Mouse (Mus musculus) liver, adult (tissue): ENCODE results near the gene Scn7a.

Source experiments
- GATA4 ChIP-seq: IDR thresholded peaks from 2 replicates; pipeline ENCODE4 v1.6.1; 2014; ENCODE audit warnings: mild to moderate bottlenecking, low read length; ENCODE audit not compliant: insufficient replicate concordance

Scn7a gene

GRCm38 (mm10) chr2:66656430-66656829, 128.3 kb downstream of the Scn7a start:
- TF ChIP-seq GATA4: no peak

- TF ChIP-seq GATA4: no peak
Measured at GRCm38 (mm10) chr2:66655431-66655830, 129.3 kb downstream of the Scn7a start.

GRCm38 (mm10) chr2:66644384-66644783, 140.3 kb downstream of the Scn7a start:
- TF ChIP-seq GATA4: no peak

- no peak for TF ChIP-seq GATA4
Measured at GRCm38 (mm10) chr2:66634580-66635359, 149.9 kb downstream of the Scn7a start, which contains the start of gene Scn9a. Gene Scn9a (minus strand): TSS chr2:66634962.

GRCm38 (mm10) chr2:66632728-66633127, 152.0 kb downstream of the Scn7a start:
- TF ChIP-seq GATA4: no peak
